Mouse (Mus musculus) lung, postnatal 0 days (tissue): ENCODE measurements at regions not wholly inside any gene's neighbourhood (a gene's known extent, or its start where the extent isn't known, plus 50 kb on each side); places are given as distances from the start of the nearest gene placed in this dataset.

Experiments used
- CTCF ChIP-seq: IDR thresholded peaks from 2 replicates; pipeline ENCODE4 v1.5.1; 2016; ENCODE audit warnings: antibody characterized with exemption, mild to moderate bottlenecking
- EP300 ChIP-seq: IDR thresholded peaks from 2 replicates; pipeline ENCODE4 v1.6.1; 2016; ENCODE audit warnings: antibody characterized with exemption, mild to moderate bottlenecking, control low read depth

- peak; percentile 72 for TF ChIP-seq CTCF
- no peak for TF ChIP-seq EP300
Measured at GRCm38 (mm10) chr16:87284835-87285510, 69.0 kb upstream of the N6amt1 start.
